Mouse (Mus musculus) thymus, adult 2 months (tissue): ENCODE measurements at regions not wholly inside any gene's neighbourhood (a gene's known extent, or its start where the extent isn't known, plus 50 kb on each side); places are given as distances from the start of the nearest gene placed in this dataset.

Experiments used
- CTCF ChIP-seq: fragments of 200-500 bp; IDR thresholded peaks from 2 replicates; pipeline ENCODE4 v1.5.1; 2012; ENCODE audit warnings: mild to moderate bottlenecking, control low read depth, low read length, moderate library complexity, borderline replicate concordance; ENCODE audit not compliant: control insufficient read depth, poor library complexity, insufficient read depth; ENCODE audit errors: extremely low read depth
- POLR2A ChIP-seq: fragments of 200-500 bp; IDR thresholded peaks from 2 replicates; pipeline ENCODE4 v1.6.1; 2012; ENCODE audit warnings: mild to moderate bottlenecking, low read length, control low read depth, moderate library complexity; ENCODE audit not compliant: control insufficient read depth, poor library complexity, insufficient read depth; ENCODE audit errors: extremely low read depth

- no peak for TF ChIP-seq POLR2A
- TF ChIP-seq CTCF: no peak
These were observed 117.8 kb downstream of the Amer2 start for GRCm38 (mm10) chr14:60490886-60491285.
